Mouse (Mus musculus) lung, adult 10 weeks (tissue): ENCODE results near the gene Olfr109. TPM values are rescaled to one million over a fixed set of nuclear protein-coding genes. Genes with fewer than 3 reads are reported as not detected.

ENCODE experiments used
- polyA plus RNA-seq: library from polyadenylated mRNA; stranded (reverse); fragments of 350-450 nt; fragmentation: Illumina TruSeq; extraction: RNeasy Lipid Tissue Mini Kit (QIAGEN cat#74804); gene quantifications from one replicate; pipeline ENCODE4 v1.2.3, GENCODE M21; 2014; ENCODE audit warnings: low read depth, low replicate concordance; ENCODE audit not compliant: insufficient read depth

Olfr109 gene
- not detected for polyA plus RNA-seq

DNA sequence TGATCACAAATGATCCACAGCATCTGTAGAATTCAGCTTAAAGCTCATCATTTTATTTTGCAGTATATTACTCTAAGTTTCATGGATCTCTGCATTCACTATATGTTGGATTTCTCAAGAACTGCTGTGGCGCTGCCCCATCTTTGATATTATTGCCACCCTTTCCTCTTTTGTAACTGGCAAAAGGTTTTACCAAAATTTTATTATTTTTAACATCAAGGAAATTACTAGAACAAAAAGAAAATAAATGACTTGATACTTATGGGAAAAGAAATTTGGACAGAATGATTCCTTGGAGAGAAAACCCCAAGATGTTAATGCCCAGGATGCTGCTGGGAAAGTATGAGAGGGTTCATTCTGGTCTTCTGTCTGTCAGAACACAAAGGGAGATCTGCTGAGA is at the start of gene Olfr109:
Gene Olfr109 (plus strand): TSS at position 301 of the 400 bp plus-strand sequence.

DNA sequence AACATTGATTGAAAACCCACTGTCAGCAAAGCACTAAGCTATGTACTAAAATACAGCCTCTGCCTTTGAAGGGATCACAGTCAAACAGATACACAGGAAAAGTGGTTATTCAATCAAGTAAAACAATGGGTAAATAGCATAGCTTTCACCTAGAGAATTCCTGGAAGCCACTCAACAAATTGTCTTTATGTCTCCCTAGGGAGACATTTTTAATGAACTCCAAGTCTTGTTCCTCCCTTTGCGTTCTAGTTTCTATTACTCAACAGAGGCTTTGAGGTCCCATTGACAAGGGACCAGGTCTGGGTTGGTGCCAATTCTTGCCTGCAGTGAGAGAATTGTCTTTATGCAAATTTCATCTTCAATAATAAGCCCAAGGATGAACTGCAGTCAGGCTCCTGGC is 13.5 kb upstream of the Olfr109 start, which contains the start of gene Olfr108:
Gene Olfr108 (plus strand): TSS at position 301 of the 400 bp plus-strand sequence.

DNA sequence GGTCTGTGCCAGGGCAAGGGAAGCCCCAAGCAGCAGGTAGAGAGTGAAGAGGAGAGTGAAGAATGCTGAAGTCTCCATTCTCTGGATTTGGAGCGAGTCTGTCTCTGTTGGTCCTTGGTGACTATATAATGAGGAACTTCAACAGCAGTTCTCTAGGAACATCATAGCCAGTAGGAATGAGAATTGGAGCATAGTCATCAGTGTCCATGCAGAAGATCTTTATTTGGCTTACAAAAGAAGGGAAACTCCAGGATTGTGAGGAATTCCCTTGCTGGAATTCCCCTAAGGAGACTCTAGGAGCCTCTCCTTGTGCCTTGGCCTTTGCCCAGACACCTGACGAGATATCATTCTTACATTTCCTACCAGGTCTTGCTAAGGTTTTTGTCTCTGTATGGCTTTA is 24.7 kb downstream of the Olfr109 start, which contains the start of gene H2-M2:
Gene H2-M2 (minus strand): TSS at position 101 of the 400 bp plus-strand sequence.

DNA sequence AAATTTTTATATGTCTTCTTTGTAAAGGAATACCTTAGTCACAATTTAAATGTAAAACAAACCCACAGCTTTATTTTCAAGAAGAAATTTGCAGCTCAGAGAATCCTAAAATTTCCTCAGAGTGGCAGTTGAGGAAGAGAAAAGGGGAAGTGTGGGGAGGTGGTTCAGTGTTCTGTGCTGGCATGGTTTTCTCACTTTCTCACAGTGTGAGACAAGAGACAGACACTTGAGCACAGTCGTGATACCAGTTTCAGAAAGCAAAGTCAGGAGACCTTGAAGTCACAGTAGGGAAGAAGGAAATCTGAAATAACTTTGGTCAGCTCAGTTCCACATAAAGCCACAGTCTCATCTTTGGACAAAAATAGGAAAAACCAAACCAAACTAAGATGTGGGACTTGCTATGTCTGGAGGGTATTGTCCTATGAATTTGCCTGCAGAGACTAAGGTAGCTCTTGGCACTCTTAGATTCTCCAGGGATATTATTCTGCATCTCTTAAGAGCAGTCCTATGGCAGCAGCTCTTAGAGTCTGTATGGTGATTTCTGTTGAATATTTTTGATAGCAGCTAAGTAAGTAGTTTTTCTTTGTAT is 33.3 kb downstream of the Olfr109 start, which contains the start of gene Olfr110:
Gene Olfr110 (plus strand): TSS at position 539 of the 589 bp plus-strand sequence.

DNA sequence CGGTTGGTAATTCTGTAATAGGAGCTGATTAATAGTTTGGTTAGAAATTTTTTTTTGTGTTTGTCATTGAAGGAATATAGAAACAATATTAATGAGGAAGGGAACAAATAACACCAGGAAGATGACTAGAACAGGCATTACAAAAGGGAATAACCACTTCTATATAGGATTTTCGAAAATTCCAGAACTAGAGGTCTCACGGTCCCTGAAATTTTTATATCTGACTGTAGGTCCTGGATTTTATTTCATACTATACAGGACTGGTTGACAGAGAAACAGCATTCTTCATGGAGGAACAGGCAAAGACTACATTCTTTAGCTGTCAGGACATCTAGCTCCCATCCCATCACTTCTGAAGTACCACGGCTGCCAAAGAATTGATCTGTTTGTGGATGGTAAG is 49.0 kb downstream of the Olfr109 start, which contains the start of gene Olfr111:
Gene Olfr111 (plus strand): TSS at position 301 of the 400 bp plus-strand sequence.

Other genes starting within 250 kb of the Olfr109 start
- not detected for gene Olfr95, start 245.8 kb upstream of the Olfr109 start, polyA plus RNA-seq
- gene Olfr96, start 238.8 kb upstream of the Olfr109 start, polyA plus RNA-seq = not detected
- gene Olfr97, start 221.6 kb upstream of the Olfr109 start, polyA plus RNA-seq = not detected
- gene Olfr98, start 195.2 kb upstream of the Olfr109 start, polyA plus RNA-seq = not detected
- 21.8 TPM for gene H2-M3, start 188.7 kb upstream of the Olfr109 start, polyA plus RNA-seq
- gene Olfr99, start 175.5 kb upstream of the Olfr109 start, polyA plus RNA-seq = not detected
- gene Olfr101, start 154.6 kb upstream of the Olfr109 start, polyA plus RNA-seq = not detected
- not detected for gene Olfr102, start 141.9 kb upstream of the Olfr109 start, polyA plus RNA-seq
- gene Olfr103, start 119.2 kb upstream of the Olfr109 start, polyA plus RNA-seq = not detected
- not detected for gene Olfr104-ps, start 99.3 kb upstream of the Olfr109 start, polyA plus RNA-seq
- not detected for gene Olfr105-ps, start 79.9 kb upstream of the Olfr109 start, polyA plus RNA-seq
- gene Olfr106-ps, start 68.5 kb upstream of the Olfr109 start, polyA plus RNA-seq = not detected
- gene Olfr107, start 59.7 kb upstream of the Olfr109 start, polyA plus RNA-seq = not detected
- not detected for gene Olfr108, start 13.4 kb upstream of the Olfr109 start, polyA plus RNA-seq
- 0.43 TPM for gene H2-M2, start 24.6 kb downstream of the Olfr109 start, polyA plus RNA-seq
- not detected for gene Olfr110, start 33.6 kb downstream of the Olfr109 start, polyA plus RNA-seq
- not detected for gene Olfr111, start 49.1 kb downstream of the Olfr109 start, polyA plus RNA-seq
- gene Olfr112, start 110.5 kb downstream of the Olfr109 start, polyA plus RNA-seq = not detected
- not detected for gene Olfr113, start 118.7 kb downstream of the Olfr109 start, polyA plus RNA-seq
- gene Olfr114, start 133.8 kb downstream of the Olfr109 start, polyA plus RNA-seq = not detected
- not detected for gene Olfr115, start 168.2 kb downstream of the Olfr109 start, polyA plus RNA-seq
- not detected for gene Olfr116, start 168.3 kb downstream of the Olfr109 start, polyA plus RNA-seq
- not detected for gene Olfr117, start 204.9 kb downstream of the Olfr109 start, polyA plus RNA-seq
- not detected for gene Olfr118, start 208.1 kb downstream of the Olfr109 start, polyA plus RNA-seq
- not detected for gene Olfr119, start 237.6 kb downstream of the Olfr109 start, polyA plus RNA-seq